Mouse (Mus musculus): ENCODE results near the gene Zik1.

The Zik1 gene

DNA sequence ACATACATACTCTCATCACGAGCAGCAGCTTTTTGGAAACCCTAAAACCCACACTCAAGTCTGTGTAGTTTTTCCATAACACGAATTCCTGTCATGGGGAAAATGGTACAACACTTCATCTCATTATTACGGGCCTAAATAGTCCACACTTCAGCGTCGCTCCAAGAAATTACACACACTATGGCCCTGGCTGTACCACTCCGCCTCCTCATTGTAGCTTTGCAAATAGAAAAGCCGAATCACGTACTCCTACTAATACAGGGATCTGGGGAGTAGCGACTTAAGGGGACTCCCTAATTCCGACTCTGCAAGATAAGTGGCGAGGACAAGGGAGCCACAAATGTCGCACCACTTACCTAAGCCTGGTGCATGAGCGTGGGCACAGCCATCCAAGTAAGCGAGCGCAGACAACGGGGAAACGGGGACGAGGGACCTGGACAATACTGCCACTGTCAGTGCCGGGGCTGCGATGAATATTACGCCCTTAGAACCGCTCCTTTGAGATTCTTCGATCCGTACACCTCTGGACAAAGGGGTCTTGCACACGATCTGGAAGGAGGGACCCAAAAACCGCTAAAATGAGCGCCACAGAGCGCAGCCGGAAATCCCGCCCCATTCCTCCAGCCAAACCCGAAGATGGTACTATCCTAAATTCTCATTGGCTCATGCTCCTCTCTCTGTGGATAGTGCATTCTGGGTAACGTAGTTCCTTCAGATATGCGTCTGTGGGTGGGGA is at the start of gene Zik1:
Zik1 (minus strand) TSS at position 609 of the 736 bp plus-strand sequence.
- peak; percentile 67 for DNase-seq (ENCODE audit: low read depth)

DNA sequence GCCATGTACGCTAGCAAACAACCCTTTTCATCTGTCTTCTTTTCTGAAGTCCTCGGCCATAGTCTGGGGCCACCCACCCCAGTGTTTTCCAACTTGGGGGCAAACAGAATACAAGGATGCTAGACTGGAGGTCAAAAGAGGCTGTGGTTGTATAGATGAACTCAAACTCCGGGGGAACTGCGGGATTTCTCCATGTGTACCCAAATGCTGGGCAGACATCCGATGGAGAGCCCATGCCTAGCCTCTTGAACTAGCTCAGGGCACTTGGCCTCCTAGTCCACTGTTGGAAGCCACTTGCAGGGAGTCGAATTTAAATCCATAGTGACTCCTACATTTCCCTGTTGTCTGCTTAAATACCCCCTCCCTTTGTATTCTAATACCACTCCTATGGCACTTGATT is 384 bp upstream of the Zik1 start:
- no peak for DNase-seq (ENCODE audit: low read depth)

DNA sequence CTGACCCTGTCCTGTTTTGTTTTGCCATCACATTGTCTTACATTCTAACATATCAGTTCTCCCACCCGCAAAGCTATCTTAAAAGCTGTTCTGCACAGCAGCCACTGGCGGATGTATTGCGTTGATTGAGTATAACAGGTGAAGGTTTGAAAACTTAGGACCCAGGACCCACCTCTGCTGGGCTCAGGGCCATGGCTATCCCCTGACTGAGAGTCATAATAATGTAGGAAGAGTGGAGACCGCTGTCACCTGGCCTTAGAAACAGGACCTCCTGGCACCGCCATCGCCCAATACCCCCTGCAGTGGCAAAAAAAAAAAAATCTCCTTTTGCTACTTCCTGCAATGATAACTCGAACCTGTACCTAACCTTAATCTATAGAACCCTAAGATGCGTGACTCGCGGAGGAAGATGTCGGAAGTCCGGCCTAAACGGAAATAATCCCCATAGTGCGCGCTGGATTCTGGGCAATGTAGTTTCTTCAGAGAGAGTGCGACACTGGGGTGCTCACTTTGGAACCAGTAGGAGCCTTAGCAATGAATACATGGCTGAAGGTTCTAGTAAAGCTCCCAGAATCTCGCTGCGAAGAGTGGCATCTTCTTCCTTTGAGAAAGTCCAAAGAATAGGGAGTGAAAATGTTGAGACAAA is 14.5 kb downstream of the Zik1 start:
- DNase-seq (ENCODE audit: low read depth) = no peak

DNA sequence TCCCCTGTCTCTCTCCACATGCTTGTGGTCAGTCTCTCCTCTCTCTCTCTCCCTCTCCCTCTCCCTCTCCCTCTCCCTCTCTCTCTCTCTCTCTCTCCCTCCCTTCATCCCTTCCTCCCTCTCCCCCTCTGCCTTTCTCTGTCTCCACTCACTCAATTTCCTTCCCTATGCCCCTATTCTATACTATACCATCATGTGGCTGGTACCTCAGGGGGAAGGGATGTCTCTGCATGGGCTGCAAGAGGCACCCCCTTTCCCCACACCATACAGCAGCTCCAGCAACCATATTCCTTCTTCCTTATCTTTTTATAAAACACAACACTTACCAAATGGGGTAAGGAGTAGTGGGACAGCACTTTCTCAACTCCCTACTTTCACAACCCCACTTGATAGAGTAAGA is 15.4 kb downstream of the Zik1 start:
- DNase-seq (ENCODE audit: low read depth) = no peak

DNA sequence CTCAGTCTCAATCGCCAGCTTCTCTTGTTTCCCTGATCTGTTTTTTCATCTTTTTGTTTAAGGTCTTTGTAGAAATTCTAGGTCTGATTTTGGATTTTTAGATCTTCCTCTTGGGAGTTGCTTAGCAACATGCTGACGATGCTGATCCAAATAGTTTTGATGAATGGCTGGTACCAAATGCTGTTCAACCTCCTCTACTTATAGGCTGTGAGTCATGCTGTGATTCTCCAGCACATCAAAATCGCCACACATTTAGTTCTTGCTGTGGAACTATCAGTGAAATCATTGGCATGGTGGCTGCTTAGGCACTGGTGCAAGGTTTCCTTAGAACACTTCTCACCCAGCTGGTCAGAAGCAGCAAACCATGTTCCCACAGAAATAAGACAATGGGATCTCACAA is 37.0 kb downstream of the Zik1 start:
- DNase-seq (ENCODE audit: low read depth) = no peak

DNA sequence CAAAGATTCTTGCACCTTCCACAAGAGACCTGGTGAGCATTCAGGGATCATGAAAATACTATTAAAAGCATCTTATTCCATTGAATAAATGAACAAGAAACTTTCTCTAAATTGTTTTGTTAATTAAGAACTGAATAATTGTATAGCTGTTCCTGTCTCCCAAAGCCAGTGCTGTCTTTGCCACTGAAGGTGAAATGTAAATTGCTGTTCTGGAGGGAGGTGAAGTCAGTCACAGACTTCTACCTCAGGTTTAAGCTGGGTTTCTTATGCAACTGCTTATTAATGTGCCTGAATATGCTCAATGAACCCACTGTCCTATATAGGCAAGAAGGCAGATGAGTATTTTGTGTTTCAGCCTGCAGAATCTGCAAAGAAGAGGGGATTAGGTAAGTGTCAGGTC is 52.2 kb downstream of the Zik1 start, which contains the start of gene Vmn1r67:
Vmn1r67 (plus strand) TSS at position 301 of the 400 bp plus-strand sequence.
- DNase-seq (ENCODE audit: low read depth) = no peak
